Mouse (Mus musculus) midbrain, embryonic 10.5 days (tissue): Measurements from ENCODE around the gene Ffar1. TPM values are rescaled to one million over a fixed set of nuclear protein-coding genes. Genes with fewer than 3 reads are reported as not detected.

Experiments
- DNase-seq: peaks from one replicate; pipeline ENCODE4 v3.0.0-alpha.2; 2017; ENCODE audit warnings: low spot score
- H3K27ac ChIP-seq: fragments of 300-500 bp; sonication (generic); replicated peaks from 2 replicates; pipeline ENCODE4 v1.5.1; 2016; ENCODE audit warnings: mild to moderate bottlenecking
- H3K27me3 ChIP-seq: fragments of 300-500 bp; sonication (generic); 2 replicates; pipeline ENCODE4 v1.6.1; 2016; ENCODE audit warnings: low read depth, mild to moderate bottlenecking; ENCODE audit not compliant: poor library complexity, severe bottlenecking
- H3K36me3 ChIP-seq: fragments of 300-500 bp; sonication (generic); 2 replicates; pipeline ENCODE4 v1.6.1; 2016; ENCODE audit warnings: mild to moderate bottlenecking, moderate library complexity
- H3K4me1 ChIP-seq: fragments of 300-500 bp; sonication (generic); 2 replicates; pipeline ENCODE4 v1.6.1; 2016
- H3K4me3 ChIP-seq: fragments of 300-500 bp; sonication (generic); 2 replicates; pipeline ENCODE4 v1.5.1; 2016; ENCODE audit warnings: mild to moderate bottlenecking, moderate library complexity
- H3K9me3 ChIP-seq: fragments of 300-500 bp; sonication (generic); replicated peaks from 2 replicates; pipeline ENCODE4 v1.6.1; 2016; ENCODE audit warnings: mild to moderate bottlenecking
- WGBS: fragments of 180-500 bp; shearing (Covaris S2); methylation state at CpG from one replicate; pipeline ENCODE4 v1.1.7; 2016; 5-methylcytosine and 5-hydroxymethylcytosine counted together
- polyA plus RNA-seq: library from polyadenylated mRNA; unstranded; fragments of >200 nt; fragmentation: Nextera tagmentation; extraction: Ambion mirVana; gene quantifications from 2 replicates; pipeline ENCODE4 v1.2.1, GENCODE M21; 2016

The Ffar1 gene
- polyA plus RNA-seq, 1 experiment from 2014 or later, result not detected

DNA sequence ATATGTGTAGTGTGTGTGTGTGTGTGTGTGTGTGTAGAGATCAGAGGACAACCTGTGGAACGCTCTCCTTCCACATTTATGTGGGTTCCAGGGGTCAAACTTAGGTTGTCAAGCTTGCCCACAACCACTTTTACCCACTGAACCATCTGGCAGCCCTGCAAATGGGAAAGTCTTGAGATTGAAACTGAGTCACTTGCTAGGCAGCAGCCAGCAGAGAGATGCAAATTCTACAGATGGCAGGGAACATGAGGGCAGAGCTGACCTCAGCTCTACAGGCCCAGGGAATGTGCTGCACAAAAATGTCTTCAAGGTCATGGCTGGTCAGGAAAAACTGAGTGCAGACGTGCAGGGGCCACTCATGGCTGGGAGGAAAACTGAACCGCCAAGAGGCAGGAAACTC lies 20.0 kb upstream of the Ffar1 start:
- no peak for DNase-seq
- H3K4me1 ChIP-seq, result no peaks in the 10 kb centered on the region
- no peak overlapping the region for H3K4me3 ChIP-seq
- no peak overlapping the region for H3K27ac ChIP-seq
- H3K27me3 ChIP-seq, result no peaks in the 10 kb centered on the region
- no peaks in the 10 kb centered on the region for H3K36me3 ChIP-seq
- WGBS, result 89% methylated on average over 3 of the region's 3 CpGs
- no peaks in the 10 kb centered on the region for H3K9me3 ChIP-seq

- H3K9me3 ChIP-seq, result no peaks in the 10 kb centered on the region
- WGBS, result 78% methylated on average over 7 of the region's 7 CpGs
- no peaks in the 10 kb centered on the region for H3K36me3 ChIP-seq
Measured at GRCm38 (mm10) chr7:30880176-30880575, 18.8 kb upstream of the Ffar1 start, which contains the start of gene Cd22. TSS of gene Cd22 (minus strand) at chr7:30880342.

DNA sequence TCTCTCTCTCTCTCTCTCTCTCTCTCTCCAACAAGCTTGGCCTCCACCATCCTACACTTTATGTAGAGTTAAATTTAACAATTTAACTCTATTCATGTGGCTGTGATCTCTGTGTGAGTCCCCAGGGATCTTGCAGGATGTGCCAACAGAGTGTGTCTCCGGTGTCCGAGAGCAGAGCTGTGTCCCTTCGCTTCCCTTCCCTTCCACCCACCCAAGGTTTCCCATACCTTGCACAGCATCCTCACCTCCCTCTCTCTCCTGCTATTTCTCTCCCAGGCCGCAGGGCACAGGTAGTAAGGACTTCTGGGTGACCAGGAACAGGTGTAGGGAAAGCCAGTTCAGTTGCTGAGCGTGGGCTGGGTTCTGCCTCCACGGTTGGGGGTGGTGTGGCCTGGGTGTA lies 17.6 kb upstream of the Ffar1 start:
- Histone ChIP-seq H3K9me3 (no peaks in the 10 kb centered on the region), H3K4me3 (no peak overlapping the region), H3K27me3 (no peaks in the 10 kb centered on the region), H3K36me3 (no peaks in the 10 kb centered on the region), H3K4me1 (no peaks in the 10 kb centered on the region), H3K27ac (no peak overlapping the region)
- DNase-seq, result no peak
- 84% methylated on average over 6 of the region's 6 CpGs for WGBS

More at GRCm38 (mm10) chr7:30880176-30880575, 18.8 kb upstream of the Ffar1 start, which contains the start of gene Cd22:
- H3K4me3 ChIP-seq, result no peak within 1 kb of the TSS
- H3K4me1 ChIP-seq, result no peaks in the 10 kb centered on the region
- no peaks in the 10 kb centered on the region for H3K27me3 ChIP-seq
- DNase-seq, result no peak
- no peak within 1 kb of the TSS for H3K27ac ChIP-seq

DNA sequence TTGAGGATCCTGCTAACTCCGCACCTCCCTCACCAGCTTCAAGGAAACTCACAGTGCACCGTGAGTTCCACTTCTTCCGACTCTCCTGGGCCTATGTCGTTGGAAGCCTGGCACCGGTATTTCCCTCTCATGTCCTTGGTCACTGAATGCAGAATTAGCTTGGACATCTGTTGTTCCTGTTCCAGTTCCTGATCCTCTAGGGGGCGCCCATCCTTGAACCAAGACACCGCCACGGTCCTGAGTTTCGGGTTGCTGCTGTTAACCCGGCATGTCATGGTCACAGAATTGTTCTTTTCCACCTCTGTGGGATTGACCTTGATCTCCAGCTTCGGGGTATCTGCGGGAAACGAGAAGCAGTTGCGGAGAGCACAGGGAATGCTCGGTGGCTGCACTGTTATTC lies 11.7 kb upstream of the Ffar1 start:
- Histone ChIP-seq H3K4me1 (peaks cover 3% of the 10 kb centered on the region), H3K27me3 (peaks cover 7% of the 10 kb centered on the region; the same call in 1 of the 2 replicates), H3K4me3 (peak overlapping the region; percentile 20; the same call in 1 of the 2 replicates), H3K36me3 (no peaks in the 10 kb centered on the region), H3K27ac (no peak overlapping the region), H3K9me3 (no peaks in the 10 kb centered on the region)
- DNase-seq, result peak; percentile 65
- WGBS, result 30% methylated on average over 15 of the region's 15 CpGs

GRCm38 (mm10) chr7:30863386-30863785 lies 2.0 kb upstream of the Ffar1 start:
- 68% methylated on average over 8 of the region's 8 CpGs for WGBS
- Histone ChIP-seq H3K27me3 (peaks cover 10% of the 10 kb centered on the region; the same call in 1 of the 2 replicates), H3K9me3 (no peaks in the 10 kb centered on the region), H3K4me3 (no peak overlapping the region), H3K36me3 (no peaks in the 10 kb centered on the region), H3K4me1 (peaks cover 19% of the 10 kb centered on the region), H3K27ac (no peak overlapping the region)
- DNase-seq, result no peak

DNA sequence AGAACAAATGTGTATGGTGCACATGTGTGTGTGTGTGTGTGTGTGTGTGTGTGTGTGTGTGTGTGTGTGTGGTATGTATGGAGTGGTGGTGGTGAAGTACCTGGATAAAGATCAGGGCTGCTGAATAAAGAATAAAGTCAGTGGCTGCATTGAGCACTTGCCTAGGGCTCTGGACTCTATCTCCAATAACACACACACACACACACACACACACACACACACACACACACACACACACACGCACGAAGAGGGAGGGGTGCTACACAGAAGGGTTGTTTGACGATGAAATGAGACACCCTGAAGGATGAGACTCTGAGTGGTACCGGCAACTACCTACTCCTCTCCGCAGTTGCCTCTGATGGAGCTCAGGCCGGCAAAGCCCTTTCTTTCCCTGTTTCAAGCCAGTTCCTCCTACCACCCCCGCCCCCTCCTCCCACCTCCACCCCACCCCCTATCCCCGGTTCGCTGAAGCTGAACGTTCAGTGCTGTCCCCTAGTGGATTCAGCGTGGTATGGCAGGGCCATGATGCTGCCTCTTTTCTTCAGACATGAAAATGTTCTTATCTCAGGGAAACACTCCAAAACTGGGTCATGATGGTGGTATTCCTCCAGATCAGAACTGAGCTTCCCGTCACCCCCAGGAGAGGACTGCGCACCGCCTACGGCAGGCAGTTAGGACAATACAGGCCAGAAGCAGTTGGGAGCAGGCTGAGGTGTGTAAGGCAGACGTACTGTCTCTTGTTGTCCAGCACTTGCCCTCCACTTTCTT lies 1.5 kb downstream of the Ffar1 start:
- no peaks in the 10 kb centered on the region for H3K36me3 ChIP-seq
- peak overlapping the region; percentile 46 for H3K4me3 ChIP-seq
- H3K27ac ChIP-seq, result peak overlapping the region; percentile 69
- 13% methylated on average over 16 of the region's 16 CpGs for WGBS
- peaks cover 10% of the 10 kb centered on the region; the same call in 1 of the 2 replicates for H3K27me3 ChIP-seq
- DNase-seq, result peak; percentile 77
- peaks cover 14% of the 10 kb centered on the region for H3K4me1 ChIP-seq
- no peaks in the 10 kb centered on the region for H3K9me3 ChIP-seq

GRCm38 (mm10) chr7:30859290-30859634 lies 2.1 kb downstream of the Ffar1 start:
- Histone ChIP-seq H3K9me3 (no peaks in the 10 kb centered on the region), H3K4me1 (peaks cover 14% of the 10 kb centered on the region), H3K36me3 (no peaks in the 10 kb centered on the region), H3K27ac (no peak overlapping the region), H3K27me3 (peaks cover 10% of the 10 kb centered on the region; the same call in 1 of the 2 replicates), H3K4me3 (no peak overlapping the region)
- DNase-seq, result peak; percentile 61

- DNase-seq, result no peak
- H3K27ac ChIP-seq, result no peak overlapping the region
- H3K4me3 ChIP-seq, result no peak overlapping the region
- WGBS, result 78% methylated on average over 1 of the region's 1 CpGs
- H3K27me3 ChIP-seq, result peaks cover 10% of the 10 kb centered on the region; the same call in 1 of the 2 replicates
- no peaks in the 10 kb centered on the region for H3K9me3 ChIP-seq
- peaks cover 9% of the 10 kb centered on the region for H3K4me1 ChIP-seq
- no peaks in the 10 kb centered on the region for H3K36me3 ChIP-seq
Measured at GRCm38 (mm10) chr7:30857746-30858145, 3.6 kb downstream of the Ffar1 start.

GRCm38 (mm10) chr7:30856078-30856477 lies 5.3 kb downstream of the Ffar1 start, which contains the start of gene Ffar3:
TSS of gene Ffar3 (minus strand) at chr7:30856178.
- H3K36me3 ChIP-seq, result no peaks in the 10 kb centered on the region
- 88% methylated on average over 6 of the region's 6 CpGs for WGBS
- DNase-seq, result no peak
- peaks cover 6% of the 10 kb centered on the region; the same call in 1 of the 2 replicates for H3K27me3 ChIP-seq
- H3K27ac ChIP-seq, result no peak within 1 kb of the TSS
- no peak within 1 kb of the TSS for H3K4me3 ChIP-seq
- H3K9me3 ChIP-seq, result no peaks in the 10 kb centered on the region
- peaks cover 9% of the 10 kb centered on the region for H3K4me1 ChIP-seq

DNA sequence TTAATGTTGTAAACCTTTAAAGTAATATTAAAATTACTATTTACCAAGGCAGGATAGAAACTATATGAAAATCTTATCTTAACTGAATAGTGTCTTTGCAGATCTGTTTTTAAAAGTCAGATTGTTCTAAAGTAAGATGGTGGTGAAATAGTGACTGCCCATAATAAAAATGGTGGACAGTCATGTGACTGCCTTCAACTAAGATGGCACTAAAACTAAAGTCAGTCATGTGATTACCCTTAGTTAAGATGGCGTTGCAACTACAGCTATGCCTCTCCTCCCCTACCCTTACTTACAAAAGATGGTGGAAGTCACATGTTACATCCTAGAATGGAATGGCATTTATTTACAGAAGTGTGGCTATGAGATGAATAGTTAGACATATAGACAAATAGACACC lies 9.9 kb downstream of the Ffar1 start:
- no peaks in the 10 kb centered on the region for H3K4me1 ChIP-seq
- DNase-seq, result no peak
- no peaks in the 10 kb centered on the region for H3K9me3 ChIP-seq
- WGBS, result 81% methylated on average over 1 of the region's 1 CpGs
- H3K36me3 ChIP-seq, result no peaks in the 10 kb centered on the region
- H3K4me3 ChIP-seq, result no peak overlapping the region
- no peak overlapping the region for H3K27ac ChIP-seq
- no peaks in the 10 kb centered on the region for H3K27me3 ChIP-seq

DNA sequence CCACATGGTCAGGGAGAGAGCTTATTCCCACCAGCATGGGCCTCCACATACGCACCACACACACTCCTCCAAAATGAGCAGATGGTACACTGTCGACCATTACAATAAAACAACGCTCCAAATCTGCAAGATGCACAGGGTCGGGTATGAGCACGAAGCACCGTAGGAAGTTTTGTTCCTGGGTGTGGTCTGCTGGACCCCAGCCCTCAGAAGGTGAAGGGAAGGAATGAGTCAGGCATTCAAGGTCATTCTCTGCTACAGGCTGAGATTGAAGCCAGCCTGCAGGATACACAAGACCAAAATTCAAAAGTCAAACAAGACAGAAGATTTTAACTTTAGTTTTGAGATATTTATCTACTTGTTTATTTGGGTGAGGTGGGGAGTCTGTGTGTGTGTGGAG lies 13.4 kb downstream of the Ffar1 start:
- Histone ChIP-seq H3K27ac (no peak overlapping the region), H3K27me3 (no peaks in the 10 kb centered on the region), H3K9me3 (no peaks in the 10 kb centered on the region), H3K4me1 (0 out of 2 replicates have a peak, but pooled peaks cover 5% of the 10 kb centered on the region), H3K4me3 (no peak overlapping the region), H3K36me3 (no peaks in the 10 kb centered on the region)
- no peak for DNase-seq
- 86% methylated on average over 6 of the region's 6 CpGs for WGBS

GRCm38 (mm10) chr7:30847386-30847785 lies 14.0 kb downstream of the Ffar1 start:
- Histone ChIP-seq H3K27me3 (no peaks in the 10 kb centered on the region), H3K27ac (no peak overlapping the region), H3K4me3 (no peak overlapping the region), H3K9me3 (no peaks in the 10 kb centered on the region), H3K4me1 (0 out of 2 replicates have a peak, but pooled peaks cover 5% of the 10 kb centered on the region), H3K36me3 (no peaks in the 10 kb centered on the region)
- WGBS, result 88% methylated on average over 5 of the region's 5 CpGs
- no peak for DNase-seq

GRCm38 (mm10) chr7:30846505-30847053 lies 14.8 kb downstream of the Ffar1 start:
- no peak for DNase-seq
- Histone ChIP-seq H3K9me3 (no peaks in the 10 kb centered on the region), H3K4me3 (no peak overlapping the region), H3K27me3 (no peaks in the 10 kb centered on the region), H3K4me1 (0 out of 2 replicates have a peak, but pooled peaks cover 5% of the 10 kb centered on the region), H3K27ac (no peak overlapping the region), H3K36me3 (no peaks in the 10 kb centered on the region)
- 69% methylated on average over 2 of the region's 2 CpGs for WGBS
